Mouse (Mus musculus) bone marrow, adult 2 months (tissue): ENCODE data around the gene Nop9.

Experiments used
- CTCF ChIP-seq: fragments of 200-500 bp; IDR thresholded peaks from 2 replicates; pipeline ENCODE4 v1.5.1; 2011; ENCODE audit warnings: low read length, control low read depth; ENCODE audit not compliant: control insufficient read depth, insufficient read depth
- POLR2A ChIP-seq: fragments of 200-500 bp; IDR thresholded peaks from 2 replicates; pipeline ENCODE4 v1.6.1; 2011; ENCODE audit warnings: low read depth, mild to moderate bottlenecking, control low read depth, low read length, borderline replicate concordance; ENCODE audit not compliant: control insufficient read depth

DNA sequence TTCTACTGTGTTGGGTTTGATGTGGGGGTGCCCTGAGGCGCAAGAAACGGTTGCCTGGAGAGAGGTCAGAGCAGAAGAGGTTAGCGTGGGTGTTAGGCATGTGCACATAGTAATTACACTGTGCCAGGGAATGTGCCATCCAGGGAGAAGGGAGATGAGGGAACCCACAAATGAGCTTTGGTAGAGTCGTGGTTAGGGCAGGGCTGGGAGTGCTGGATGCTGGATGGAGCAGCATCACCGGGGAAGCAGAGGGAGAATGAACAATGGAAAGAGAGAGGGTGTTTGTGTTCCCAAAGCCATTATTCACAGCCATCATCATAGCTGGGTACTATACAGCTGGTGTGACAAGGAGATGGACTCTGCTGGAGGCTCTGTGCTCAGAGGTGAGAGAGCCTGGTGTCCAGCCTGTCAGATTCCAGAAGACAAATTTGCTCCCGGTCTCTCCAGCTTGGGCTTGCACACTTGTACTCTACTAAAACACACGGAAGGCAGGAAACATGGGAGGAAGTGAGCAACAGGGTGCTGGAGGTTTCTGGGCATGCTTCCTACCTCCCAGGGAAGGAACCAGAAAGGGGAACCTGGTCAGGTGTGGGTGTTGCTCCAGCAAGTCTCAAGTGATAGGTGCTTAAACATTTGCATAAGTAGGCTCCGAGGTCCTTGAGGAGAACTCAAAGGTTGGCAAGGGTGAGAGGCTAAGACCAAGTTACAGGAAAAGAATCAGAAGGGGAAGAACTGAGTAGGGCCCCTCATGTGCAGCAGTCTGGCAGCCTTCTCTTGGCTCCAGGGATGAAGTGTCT, 17.4 kb upstream of the Nop9 start:
- TF ChIP-seq POLR2A (no peak), CTCF (no peak)
